Mouse (Mus musculus): ENCODE measurements around the gene Mrpl46.

The Mrpl46 gene

DNA sequence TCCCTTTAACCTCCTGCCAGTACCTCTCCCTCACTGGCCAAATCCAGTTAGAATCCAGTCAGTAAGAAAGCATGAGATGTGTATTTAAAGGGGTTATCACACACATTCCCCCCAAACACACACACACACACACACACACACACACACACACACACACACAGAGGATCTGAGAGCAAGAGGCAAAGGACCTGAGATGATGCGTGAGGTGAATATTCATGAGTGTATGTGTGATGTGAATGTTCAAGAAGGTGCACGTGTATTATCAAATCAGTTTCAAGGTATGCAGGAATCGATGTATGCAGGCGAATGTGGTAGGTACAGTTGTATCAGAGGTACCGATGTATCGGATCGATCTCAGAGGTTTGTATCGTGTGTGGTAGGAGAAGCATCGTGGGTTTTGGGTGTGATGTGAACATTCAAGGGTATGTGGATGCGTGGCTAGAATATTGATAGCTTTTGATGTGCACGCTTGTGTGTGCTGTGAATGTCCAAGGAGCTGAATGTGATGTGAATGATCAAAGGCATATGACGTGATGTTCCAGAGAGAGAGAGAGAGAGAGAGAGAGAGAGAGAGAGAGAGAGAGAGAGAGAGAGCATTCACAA, 15.3 kb downstream of the Mrpl46 start:
- DNase-seq (ENCODE audit: low spot score): no peak

DNA sequence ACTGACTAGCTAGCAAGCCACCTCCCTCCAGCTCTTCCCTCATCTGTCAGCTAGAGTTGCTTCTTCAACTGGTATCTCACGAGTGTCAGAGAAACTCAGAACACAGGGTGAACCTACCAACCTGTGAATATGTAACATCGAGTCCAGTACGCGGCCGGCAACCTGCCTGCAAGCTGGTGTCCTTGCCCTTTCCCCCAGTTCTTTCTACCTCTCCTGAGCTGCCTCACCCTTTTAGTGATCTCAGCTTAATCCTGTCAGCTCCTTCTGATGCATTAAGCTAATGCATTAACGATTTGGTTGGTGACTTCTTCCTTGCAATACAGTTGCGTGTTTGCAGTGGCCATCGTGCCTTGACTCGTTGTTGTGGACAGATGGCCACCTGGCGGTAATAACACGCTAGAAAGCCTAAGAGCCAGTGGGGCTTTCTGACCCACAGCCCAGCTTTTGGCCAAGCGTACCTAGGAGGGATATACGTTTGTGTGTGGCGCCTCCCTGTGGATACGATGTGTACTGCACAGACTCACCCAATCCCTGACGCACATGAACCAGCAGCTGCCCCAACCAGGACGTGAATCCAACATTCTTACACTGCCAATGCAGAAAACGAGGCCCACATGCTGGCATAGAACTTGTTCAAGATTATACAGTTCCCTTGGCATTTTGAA, 17.2 kb downstream of the Mrpl46 start:
- DNase-seq (ENCODE audit: low spot score): peak; percentile 73

DNA sequence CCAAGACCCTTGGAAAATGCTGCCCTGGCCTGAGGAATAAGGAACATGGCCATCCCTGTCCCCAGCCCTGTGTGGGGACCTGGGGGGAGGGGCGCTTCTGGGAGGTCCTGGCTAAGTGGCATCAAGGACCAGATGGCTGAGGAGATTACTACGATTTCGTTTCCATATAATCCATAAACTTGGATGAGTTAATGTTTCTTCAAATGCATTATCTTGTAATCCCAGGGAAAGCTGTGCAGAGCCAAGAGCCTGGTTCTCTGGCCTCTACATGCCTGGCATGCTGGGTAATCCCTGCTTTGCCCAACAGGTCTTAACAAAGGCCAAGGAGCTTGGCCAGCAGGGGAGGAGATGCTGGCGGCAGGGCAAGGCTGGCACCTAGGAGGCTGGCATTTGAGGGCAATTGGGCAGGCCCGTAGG, 18.1 kb downstream of the Mrpl46 start:
- no peak for DNase-seq (ENCODE audit: low spot score)

DNA sequence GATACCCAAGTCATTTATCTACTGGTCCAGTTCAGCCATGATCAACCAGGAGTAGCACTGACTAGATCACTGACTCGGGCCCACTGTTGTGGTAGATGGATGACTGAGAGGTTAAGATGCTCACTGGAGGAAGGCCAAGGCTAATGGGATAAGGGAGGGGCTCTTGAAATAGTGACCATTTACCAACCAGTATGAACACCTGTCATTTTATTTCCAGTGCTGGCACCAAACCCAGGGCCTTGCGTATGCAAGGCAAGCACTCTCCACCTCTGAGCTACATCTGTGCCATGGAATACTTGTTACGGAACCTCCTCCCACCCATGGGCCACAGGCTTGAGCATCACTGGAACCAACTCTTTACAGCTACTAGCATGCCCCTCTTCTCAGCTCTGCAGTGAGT, 19.5 kb downstream of the Mrpl46 start:
- DNase-seq (ENCODE audit: low spot score): no peak

DNA sequence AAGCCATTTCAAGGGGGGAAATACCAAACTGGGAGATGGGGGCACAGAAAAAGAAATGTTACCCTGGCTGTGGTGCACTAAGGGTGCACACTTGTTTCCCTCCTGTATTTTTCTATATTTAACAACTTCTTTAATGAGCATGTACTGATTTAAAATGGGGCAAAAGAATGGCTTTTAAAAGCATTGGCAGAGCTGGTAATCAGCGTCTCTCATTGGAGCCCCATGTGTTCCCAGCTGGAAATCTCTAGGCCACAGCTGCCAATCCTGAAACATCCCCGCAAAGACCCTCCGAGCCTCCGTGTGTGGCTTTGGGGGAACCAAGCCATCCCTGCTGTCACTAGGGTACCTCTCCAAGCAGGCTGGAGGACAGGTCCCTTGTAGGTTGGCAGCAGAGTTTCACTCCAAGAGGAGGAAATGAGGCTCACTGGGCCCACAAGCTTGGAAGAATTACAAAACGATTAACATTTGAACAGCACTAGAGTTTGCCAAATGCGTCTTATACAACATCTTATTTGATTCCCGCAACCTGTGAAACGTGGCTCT, 28.8 kb downstream of the Mrpl46 start:
- DNase-seq (ENCODE audit: low spot score): no peak

DNA sequence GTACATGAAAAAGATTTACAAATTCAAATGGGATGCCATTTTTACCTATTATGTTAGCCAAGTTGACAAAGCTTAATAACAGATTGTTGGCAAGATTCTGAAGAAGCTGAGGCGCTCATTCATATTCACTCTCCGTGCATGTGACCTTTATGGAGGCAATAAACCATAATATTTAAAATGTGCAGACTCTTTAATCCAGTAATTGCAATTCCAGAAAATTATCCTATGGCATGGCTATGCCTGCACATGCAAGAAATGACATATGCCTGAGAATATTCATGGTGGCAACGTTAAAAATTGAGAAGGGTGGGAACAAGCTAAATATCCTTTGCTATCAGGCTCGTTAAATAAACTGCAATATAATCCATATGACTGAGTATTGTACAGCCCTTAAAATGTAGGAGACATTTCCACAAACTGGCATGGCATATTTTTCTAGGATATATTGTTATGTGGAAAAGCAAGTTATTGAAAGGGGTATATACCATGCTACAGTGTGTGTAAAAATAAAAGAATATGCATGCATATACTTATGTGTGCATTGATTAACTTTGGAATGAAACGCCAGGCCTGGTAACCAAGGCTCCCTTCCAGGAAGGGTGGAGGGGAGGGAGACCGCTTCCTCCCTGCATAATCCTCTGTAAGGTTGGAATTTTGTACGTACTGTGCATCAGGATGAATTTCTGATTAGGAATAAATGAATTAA, 29.4 kb downstream of the Mrpl46 start:
- no peak for DNase-seq (ENCODE audit: low spot score)

DNA sequence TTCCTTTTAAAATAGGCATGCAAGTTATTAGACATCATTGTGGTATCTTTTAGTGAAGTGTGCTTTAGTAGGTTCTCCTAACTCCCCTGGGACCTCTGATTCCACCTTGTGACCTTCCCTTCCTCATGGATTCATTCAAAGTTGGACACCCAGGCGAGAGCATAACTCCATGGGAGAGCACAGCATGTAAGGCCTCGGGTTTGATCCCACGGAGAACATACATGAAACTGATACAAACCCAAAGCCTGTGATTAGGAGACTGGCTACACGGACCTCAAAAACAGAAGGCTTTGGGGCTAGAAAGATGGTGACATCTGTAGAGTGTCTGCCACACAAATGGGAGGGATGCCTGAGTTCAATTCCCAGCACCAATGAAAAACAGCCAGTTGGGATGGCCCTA, 30.4 kb downstream of the Mrpl46 start:
- no peak for DNase-seq (ENCODE audit: low spot score)

DNA sequence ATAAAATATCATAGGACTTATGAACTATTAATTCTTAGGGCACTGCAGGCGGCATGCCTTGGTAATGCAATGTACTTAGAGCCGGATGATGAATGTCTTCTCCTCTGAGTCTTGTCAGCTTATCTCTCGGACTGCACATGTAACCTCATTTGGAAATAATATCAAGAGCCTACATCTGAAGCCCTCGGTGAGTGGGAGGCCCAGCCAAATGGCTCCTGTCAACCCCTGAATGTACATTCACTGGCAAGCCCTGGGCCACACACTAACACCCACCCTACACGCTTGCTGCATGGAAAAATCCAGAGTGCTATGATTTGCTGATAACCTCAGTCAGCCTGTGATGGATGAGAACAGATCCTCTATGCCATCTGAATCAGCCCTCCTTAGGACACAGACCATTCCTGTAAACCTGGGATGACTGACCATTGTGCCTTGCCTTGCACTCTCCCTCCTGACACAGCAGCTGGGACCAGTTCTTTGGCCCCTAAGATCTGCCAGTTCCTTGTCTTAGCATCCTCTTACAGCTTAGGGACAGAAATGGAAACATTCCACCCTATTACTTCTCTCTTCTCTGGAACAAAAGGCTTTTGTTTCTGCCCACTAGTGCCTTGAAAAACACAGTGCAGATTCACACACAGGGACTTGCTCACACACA, 39.5 kb downstream of the Mrpl46 start:
- no peak for DNase-seq (ENCODE audit: low spot score)

DNA sequence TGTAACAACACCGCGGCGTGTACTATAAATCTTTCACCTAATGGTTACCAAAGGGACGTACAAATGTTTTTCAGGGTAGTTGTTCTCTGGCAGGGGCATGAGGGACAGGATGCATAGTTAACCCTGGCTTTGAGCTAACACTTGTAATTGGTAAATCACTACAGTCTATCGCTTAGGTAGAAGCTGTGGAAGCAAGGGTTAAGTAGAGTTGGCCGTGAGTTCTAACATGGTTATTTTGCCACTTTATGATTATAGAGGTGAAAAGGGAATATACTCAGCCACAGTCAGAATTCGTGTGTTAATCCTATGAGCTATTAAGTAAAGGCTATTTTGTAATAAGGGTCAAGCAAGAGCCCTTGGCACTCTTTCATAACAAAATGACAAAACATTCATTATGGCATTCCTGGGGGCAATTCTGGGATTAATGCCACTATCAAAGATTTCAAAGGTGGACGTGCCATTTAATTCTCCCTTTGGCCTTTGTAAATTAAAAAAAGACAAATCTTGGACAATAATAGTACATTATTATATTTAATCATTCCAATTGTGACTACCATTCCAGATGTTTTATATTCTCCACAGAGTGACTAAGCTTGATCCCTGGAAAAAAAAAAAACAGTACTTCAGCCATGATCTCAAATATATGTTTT, 43.9 kb downstream of the Mrpl46 start:
- no peak for DNase-seq (ENCODE audit: low spot score)

DNA sequence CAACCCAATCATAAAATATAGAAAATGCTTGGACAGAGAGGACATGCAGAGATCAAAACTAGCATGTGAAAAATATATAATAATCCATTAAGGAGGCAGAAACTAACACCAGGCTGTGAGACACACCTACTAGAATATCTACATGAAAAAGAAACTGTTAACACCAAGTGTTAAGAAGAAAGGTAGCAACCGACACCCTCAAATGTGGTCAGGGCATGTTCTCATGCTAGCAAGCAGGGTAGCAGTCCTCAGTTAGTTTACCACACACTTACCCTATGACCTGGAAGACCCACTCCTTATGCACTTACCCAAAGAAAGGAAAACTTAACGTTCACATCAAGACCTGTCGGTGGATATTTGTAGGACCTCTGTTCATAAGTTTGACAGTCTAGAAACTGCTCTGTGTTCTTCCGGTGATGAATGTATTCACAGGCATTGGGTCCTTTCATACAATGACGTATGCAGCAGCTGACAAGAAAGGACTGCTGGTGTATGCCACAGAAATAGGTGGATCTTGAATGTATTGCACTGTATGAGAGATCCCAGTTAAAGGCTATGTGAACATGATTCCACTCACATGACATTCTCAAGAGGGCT, 45.6 kb downstream of the Mrpl46 start, which contains the start of gene Ntrk3:
Gene Ntrk3 (minus strand): TSS at position 399 of the 597 bp plus-strand sequence.
- DNase-seq (ENCODE audit: low spot score): no peak

DNA sequence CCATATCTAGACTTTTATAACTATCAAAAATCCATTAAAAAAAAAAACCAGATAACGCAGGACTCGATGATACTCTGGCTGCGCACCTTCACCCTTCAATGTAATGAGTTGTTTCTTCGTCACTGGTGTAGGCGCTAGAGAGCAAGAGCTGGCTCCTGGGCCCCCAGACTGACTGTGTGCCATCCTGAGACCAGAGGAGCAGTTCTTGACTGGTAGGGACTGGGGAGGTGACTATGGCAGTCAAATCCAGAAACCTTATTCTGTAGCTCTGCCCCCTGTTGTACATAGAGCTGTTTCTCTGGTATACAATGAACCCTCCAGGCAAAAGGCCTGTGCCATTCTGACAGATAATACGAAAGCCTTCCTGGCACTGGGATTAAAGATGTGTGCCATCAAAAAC, 46.1 kb downstream of the Mrpl46 start:
- DNase-seq (ENCODE audit: low spot score): no peak

DNA sequence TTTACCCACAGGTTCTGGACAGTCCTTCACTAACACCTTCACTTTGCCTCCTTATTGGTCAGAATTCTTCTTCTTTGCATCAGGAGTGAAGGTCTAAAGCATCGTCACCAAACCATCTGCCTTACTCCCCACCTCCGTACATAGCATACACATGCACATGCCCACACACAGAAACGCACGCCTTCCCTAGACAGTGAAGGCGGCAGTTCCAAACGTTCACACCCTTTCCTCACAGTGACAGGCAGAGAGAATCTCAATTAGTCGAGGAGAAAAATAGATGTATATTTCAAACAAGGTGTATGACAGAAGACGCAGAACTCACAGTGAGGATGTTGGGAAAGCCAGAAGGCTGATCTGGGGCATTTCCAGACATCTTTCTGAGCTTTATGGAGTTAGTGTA, 51.9 kb downstream of the Mrpl46 start:
- DNase-seq (ENCODE audit: low spot score): no peak

Data from ovary, postnatal 36 days (tissue).